Mouse (Mus musculus) heart, adult 9 months (tissue): ENCODE measurements around the gene Pknox1.

Source experiments
- DNase-seq, 2 experiments: peaks; one replicate each; pipeline ENCODE4 v3.0.0; 2022; ENCODE audit warnings: low spot score in 2 of 2

Gene Pknox1

GRCm38 (mm10) chr17:31646199-31647002 is 81.9 kb downstream of the Pknox1 start:
- DNase-seq: no peak

GRCm38 (mm10) chr17:31652152-31652551 is 87.6 kb downstream of the Pknox1 start:
- DNase-seq: no peak

- DNase-seq: no peak
Observed at GRCm38 (mm10) chr17:31653277-31653676, 88.7 kb downstream of the Pknox1 start.

DNA sequence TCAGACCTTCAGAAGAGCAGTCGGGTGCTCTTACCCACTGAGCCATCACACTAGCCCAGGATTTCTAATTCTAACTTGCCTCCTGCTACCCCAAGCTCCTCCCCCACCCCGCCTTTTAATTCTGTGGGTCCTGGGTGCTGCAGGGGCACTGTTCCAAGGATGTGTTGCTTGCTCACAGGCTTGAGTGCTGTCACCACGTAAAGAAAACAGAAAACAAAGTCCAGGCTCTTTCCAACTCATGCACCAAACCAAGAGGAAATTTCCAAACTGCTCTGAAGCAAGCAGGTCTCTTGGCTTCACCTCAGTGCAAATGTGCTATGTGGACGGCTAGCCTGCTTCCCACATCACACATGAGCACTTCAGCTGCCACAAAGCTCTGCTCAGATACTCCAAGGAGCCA is 90.8 kb downstream of the Pknox1 start:
- no peak for DNase-seq

- no peak for DNase-seq
Observed at GRCm38 (mm10) chr17:31656682-31657081, 92.1 kb downstream of the Pknox1 start.
